Mouse (Mus musculus) liver, embryonic 14.5 days (tissue): Measurements from ENCODE around the gene 1700067K01Rik.

ENCODE experiments used
- CTCF ChIP-seq: IDR thresholded peaks from 2 replicates; pipeline ENCODE4 v1.5.1; 2016; ENCODE audit warnings: antibody characterized with exemption, low read depth, control low read depth
- EP300 ChIP-seq: IDR thresholded peaks from 2 replicates; pipeline ENCODE4 v1.6.1; 2016; ENCODE audit warnings: antibody characterized with exemption, low read depth

DNA sequence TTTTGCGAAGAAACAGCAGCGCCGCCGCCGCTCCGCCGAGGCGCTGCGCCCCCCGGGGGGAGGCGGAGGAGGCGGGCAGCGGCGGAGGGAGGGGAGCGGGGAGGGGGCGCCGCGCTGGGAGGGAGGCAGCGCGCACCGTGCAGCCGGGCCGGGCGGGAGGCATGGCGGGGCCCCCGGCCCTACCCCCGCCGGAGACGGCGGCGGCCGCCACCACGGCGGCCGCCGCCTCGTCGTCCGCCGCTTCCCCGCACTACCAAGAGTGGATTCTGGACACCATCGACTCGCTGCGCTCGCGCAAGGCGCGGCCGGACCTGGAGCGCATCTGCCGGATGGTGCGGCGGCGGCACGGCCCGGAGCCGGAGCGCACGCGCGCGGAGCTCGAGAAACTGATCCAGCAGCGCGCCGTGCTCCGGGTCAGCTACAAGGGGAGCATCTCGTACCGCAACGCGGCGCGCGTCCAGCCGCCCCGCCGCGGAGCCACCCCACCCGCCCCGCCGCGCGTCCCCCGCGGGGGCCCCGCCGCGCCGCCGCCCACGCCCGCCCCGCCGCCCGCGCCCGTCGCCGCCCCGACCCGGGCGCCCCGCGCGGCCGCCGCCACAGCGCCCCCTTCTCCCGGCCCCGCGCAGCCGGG, 3.7 kb upstream of the 1700067K01Rik start, which contains the start of gene Samd1:
- no peak for TF ChIP-seq CTCF
- TF ChIP-seq EP300: no peak
